Mouse (Mus musculus): Measurements from ENCODE around the gene Socs2.

GRCm38 (mm10) chr10:95371942-95372341 lies 45.0 kb downstream of the Socs2 start:
- TF ChIP-seq CTCF (IDR thresholded peaks at IDR 0.05; ENCODE audit: extremely low read depth, insufficient read depth, low read length) (no peak), POLR2A (IDR thresholded peaks at IDR 0.05; ENCODE audit: extremely low read depth, insufficient read depth, low read length) (no peak)
